Mouse (Mus musculus): ENCODE data around the gene Mmaa. TPM values are rescaled to one million over a fixed set of nuclear protein-coding genes. Genes with fewer than 3 reads are reported as not detected.

Mmaa gene
- polyA plus RNA-seq, 1 experiment from 2014 or later = 10.0 TPM

DNA sequence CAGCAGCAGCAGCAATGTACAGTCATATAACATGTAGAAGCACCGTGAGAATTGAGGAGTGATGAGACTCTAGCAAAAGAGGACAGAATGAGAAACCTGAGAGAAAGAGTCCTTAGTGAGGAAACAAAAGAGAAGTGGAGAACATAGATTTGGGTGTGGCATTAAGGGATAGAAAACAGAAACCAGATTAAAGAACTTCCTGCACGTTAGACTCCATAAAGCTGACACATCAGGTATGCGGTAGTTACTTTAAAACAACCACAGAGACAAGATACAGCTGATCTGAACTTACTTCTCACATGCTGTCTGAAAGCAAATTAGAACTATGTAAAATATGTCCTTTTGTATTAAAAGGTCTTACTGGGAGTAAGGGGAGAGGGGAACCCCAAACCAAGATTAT is 8.3 kb downstream of the Mmaa start:
- Histone ChIP-seq H3K9me3 (ENCODE audit: control insufficient read depth, low read length) (no peaks in the 10 kb centered on the region), H3K4me1 (replicated peaks; ENCODE audit: control insufficient read depth, insufficient read depth) (no peaks in the 10 kb centered on the region), H3K4me2 (replicated peaks; ENCODE audit: low read depth) (no peak overlapping the region), H3K27ac (replicated peaks) (no peak overlapping the region), H3K36me3 (ENCODE audit: control insufficient read depth, insufficient read depth, low read length) (no peaks in the 10 kb centered on the region), H3K27me3 (ENCODE audit: control insufficient read depth, insufficient read depth, low read length) (no peaks in the 10 kb centered on the region), H3K9ac (ENCODE audit: low read length) (no peak overlapping the region), H3K4me3 (ENCODE audit: low read depth, low read length) (no peak overlapping the region)
- no peak for ATAC-seq (ENCODE audit: low FRiP score, low TSS enrichment)
- WGBS = 73% methylated on average over 3 of the region's 3 CpGs
- TF ChIP-seq CTCF (IDR thresholded peaks at IDR 0.05; ENCODE audit: low read depth) (no peak), EP300 (optimal IDR thresholded peaks at IDR 0.05) (no peak)
- no peak for DNase-seq (ENCODE audit: low spot score)

DNA sequence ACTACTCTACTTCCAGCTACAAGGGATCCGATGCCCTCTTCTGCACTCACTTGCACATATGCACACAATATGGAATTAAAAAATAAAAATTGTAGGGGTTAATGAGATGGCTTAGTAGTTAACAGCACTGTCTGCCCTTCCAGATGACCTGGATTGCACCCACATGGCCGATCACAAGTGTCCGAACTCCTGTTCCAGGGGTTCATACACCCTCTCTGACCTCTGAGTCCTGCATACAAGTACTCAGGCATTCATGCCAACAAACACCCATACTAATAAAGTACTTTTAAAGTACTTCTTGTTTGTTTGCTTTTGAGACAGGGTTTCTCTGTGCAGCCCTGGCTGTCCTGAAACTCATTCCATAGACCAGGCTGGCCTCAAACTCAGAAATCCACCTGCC is 10.1 kb downstream of the Mmaa start:
- Histone ChIP-seq H3K9me3 (ENCODE audit: control insufficient read depth, low read length) (no peaks in the 10 kb centered on the region), H3K27me3 (ENCODE audit: control insufficient read depth, insufficient read depth, low read length) (no peaks in the 10 kb centered on the region), H3K36me3 (ENCODE audit: control insufficient read depth, insufficient read depth, low read length) (no peaks in the 10 kb centered on the region), H3K4me1 (replicated peaks; ENCODE audit: control insufficient read depth, insufficient read depth) (no peaks in the 10 kb centered on the region), H3K27ac (replicated peaks) (no peak overlapping the region), H3K4me3 (ENCODE audit: low read depth, low read length) (no peak overlapping the region), H3K9ac (ENCODE audit: low read length) (no peak overlapping the region), H3K4me2 (replicated peaks; ENCODE audit: low read depth) (no peak overlapping the region)
- TF ChIP-seq CTCF (IDR thresholded peaks at IDR 0.05; ENCODE audit: low read depth) (no peak), EP300 (optimal IDR thresholded peaks at IDR 0.05) (no peak)
- DNase-seq (ENCODE audit: low spot score) (no peak), ATAC-seq (ENCODE audit: low FRiP score, low TSS enrichment) (no peak)
- 99% methylated on average over 3 of the region's 3 CpGs for WGBS

DNA sequence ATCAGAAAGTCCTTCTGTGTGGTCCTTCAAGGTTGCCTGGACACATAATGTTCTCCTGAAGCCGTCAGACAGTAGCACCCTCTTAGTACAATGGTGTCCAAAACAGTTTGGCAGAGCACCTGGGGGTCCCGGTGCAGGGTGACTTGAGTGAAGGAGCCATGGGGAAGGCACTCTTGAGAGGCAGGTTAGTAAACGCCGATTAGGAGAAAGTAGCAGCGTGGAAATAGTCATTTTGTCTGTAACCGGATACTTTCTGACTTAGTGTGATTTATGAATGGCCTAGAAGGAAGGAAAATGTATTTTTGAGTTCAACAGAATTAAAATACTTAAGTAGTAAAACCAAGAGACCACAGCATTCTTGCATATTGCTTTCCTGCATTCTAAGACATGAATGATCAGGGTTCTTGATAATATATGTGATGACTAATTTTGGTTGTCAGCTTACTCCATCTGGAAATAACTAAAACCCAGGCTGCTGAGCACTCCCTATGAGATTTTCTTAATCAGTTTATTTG is 13.3 kb downstream of the Mmaa start:
- no peaks in the 10 kb centered on the region for H3K4me1 ChIP-seq (replicated peaks; ENCODE audit: control insufficient read depth, insufficient read depth)
- H3K27me3 ChIP-seq (ENCODE audit: control insufficient read depth, insufficient read depth, low read length) = no peaks in the 10 kb centered on the region
- H3K27ac ChIP-seq (replicated peaks) = no peak overlapping the region
- 59% methylated on average over 6 of the region's 6 CpGs for WGBS
- ATAC-seq (ENCODE audit: low FRiP score, low TSS enrichment) (no peak), DNase-seq (ENCODE audit: low spot score) (no peak)
- no peak overlapping the region for H3K4me2 ChIP-seq (replicated peaks; ENCODE audit: low read depth)
- no peaks in the 10 kb centered on the region for H3K36me3 ChIP-seq (ENCODE audit: control insufficient read depth, insufficient read depth, low read length)
- no peak overlapping the region for H3K4me3 ChIP-seq (ENCODE audit: low read depth, low read length)
- H3K9me3 ChIP-seq (ENCODE audit: control insufficient read depth, low read length) = no peaks in the 10 kb centered on the region
- H3K9ac ChIP-seq (ENCODE audit: low read length) = no peak overlapping the region
- no peak for TF ChIP-seq EP300 (optimal IDR thresholded peaks at IDR 0.05)
- no peak for TF ChIP-seq CTCF (IDR thresholded peaks at IDR 0.05; ENCODE audit: low read depth)

DNA sequence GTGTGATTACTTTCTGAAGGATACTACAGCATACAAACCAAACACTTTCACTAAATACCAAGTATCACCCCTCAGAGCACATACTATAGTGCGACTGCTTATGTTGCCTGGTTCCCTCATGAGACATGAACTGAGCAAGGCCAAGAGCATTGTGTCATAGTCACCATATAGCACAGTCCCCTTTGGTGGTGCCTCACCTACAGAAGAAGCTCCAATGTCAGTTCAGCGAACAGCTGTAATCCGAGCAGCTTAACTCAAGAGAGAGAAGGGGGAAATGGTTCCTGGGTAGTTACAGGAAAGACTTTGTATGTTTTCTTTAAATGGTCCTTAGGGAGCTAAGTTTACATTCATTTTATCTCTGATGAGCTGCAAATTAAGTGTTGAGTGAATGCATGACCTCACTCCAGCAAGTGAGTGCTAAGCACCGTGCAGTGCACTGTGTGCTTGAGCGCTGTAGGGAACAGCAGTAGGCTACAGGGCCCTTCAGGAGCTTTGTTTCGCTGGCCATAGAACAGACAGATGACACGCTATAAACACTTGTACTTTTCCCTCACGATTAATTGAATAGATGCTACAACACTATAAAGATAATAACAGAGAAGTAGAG is 17.4 kb downstream of the Mmaa start:
- no peaks in the 10 kb centered on the region for H3K27me3 ChIP-seq (ENCODE audit: control insufficient read depth, insufficient read depth, low read length)
- WGBS = 77% methylated on average over 8 of the region's 8 CpGs
- H3K27ac ChIP-seq (replicated peaks) = no peak overlapping the region
- H3K36me3 ChIP-seq (ENCODE audit: control insufficient read depth, insufficient read depth, low read length) = peaks cover 3% of the 10 kb centered on the region
- H3K9me3 ChIP-seq (ENCODE audit: control insufficient read depth, low read length) = no peaks in the 10 kb centered on the region
- no peak overlapping the region for H3K4me2 ChIP-seq (replicated peaks; ENCODE audit: low read depth)
- no peak for DNase-seq (ENCODE audit: low spot score)
- H3K4me1 ChIP-seq (replicated peaks; ENCODE audit: control insufficient read depth, insufficient read depth) = no peaks in the 10 kb centered on the region
- TF ChIP-seq CTCF (IDR thresholded peaks at IDR 0.05; ENCODE audit: low read depth) (no peak), EP300 (optimal IDR thresholded peaks at IDR 0.05) (no peak)
- no peak overlapping the region for H3K4me3 ChIP-seq (ENCODE audit: low read depth, low read length)
- no peak overlapping the region for H3K9ac ChIP-seq (ENCODE audit: low read length)
- ATAC-seq (ENCODE audit: low FRiP score, low TSS enrichment) = no peak

DNA sequence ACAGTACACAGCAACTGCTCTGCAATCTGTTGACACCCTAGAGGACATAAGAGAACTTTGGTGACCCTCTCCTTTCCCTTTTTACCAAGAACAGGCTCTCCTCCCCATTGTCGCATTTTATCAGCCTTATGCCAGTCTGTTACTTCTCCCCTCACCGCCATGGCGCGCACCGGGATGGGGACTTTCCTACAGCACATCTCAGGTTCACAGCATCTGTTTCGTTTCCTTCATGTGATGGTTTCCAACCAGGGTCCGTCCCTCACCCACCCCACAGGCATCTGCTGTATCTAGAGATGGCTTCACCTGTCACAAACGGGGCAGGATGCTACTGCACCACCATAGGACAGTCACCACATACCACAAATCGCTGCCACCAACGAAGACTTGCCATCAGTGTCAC is 19.8 kb downstream of the Mmaa start:
- Histone ChIP-seq H3K4me1 (replicated peaks; ENCODE audit: control insufficient read depth, insufficient read depth) (no peaks in the 10 kb centered on the region), H3K4me2 (replicated peaks; ENCODE audit: low read depth) (no peak overlapping the region), H3K4me3 (ENCODE audit: low read depth, low read length) (no peak overlapping the region), H3K36me3 (ENCODE audit: control insufficient read depth, insufficient read depth, low read length) (peaks cover 12% of the 10 kb centered on the region), H3K27ac (replicated peaks) (no peak overlapping the region), H3K9ac (ENCODE audit: low read length) (no peak overlapping the region), H3K9me3 (ENCODE audit: control insufficient read depth, low read length) (no peaks in the 10 kb centered on the region), H3K27me3 (ENCODE audit: control insufficient read depth, insufficient read depth, low read length) (no peaks in the 10 kb centered on the region)
- TF ChIP-seq CTCF (IDR thresholded peaks at IDR 0.05; ENCODE audit: low read depth) (no peak), EP300 (optimal IDR thresholded peaks at IDR 0.05) (no peak)
- WGBS = 95% methylated on average over 10 of the region's 10 CpGs
- no peak for ATAC-seq (ENCODE audit: low FRiP score, low TSS enrichment)
- DNase-seq (ENCODE audit: low spot score) = no peak

DNA sequence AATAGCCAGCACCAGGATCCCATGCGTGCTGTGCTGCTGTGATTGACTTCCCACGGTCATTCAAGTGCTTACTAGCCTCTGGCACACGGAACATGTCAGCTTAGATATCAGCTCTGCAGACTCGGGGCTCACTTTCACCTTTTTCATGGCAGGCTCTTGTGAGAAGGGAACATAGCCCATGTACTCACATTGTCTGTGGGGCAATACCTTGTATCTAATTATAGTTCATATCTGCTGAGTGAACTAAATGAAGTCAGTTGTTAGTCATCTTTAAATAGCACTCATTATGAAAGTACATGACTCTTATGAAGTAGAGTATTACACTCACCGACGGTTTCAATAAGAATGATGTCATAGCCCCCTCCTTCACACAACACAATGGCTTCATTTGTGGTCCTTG is 21.0 kb downstream of the Mmaa start:
- no peak overlapping the region for H3K4me2 ChIP-seq (replicated peaks; ENCODE audit: low read depth)
- ATAC-seq (ENCODE audit: low FRiP score, low TSS enrichment) = no peak

More for the DNA sequence above, 21.0 kb downstream of the Mmaa start:
- Histone ChIP-seq H3K27ac (replicated peaks) (no peak overlapping the region), H3K4me3 (ENCODE audit: low read depth, low read length) (no peak overlapping the region), H3K27me3 (ENCODE audit: control insufficient read depth, insufficient read depth, low read length) (no peaks in the 10 kb centered on the region), H3K36me3 (ENCODE audit: control insufficient read depth, insufficient read depth, low read length) (peaks cover 12% of the 10 kb centered on the region), H3K4me1 (replicated peaks; ENCODE audit: control insufficient read depth, insufficient read depth) (no peaks in the 10 kb centered on the region), H3K9ac (ENCODE audit: low read length) (no peak overlapping the region), H3K9me3 (ENCODE audit: control insufficient read depth, low read length) (no peaks in the 10 kb centered on the region)
- no peak for DNase-seq (ENCODE audit: low spot score)
- no peak for TF ChIP-seq EP300 (optimal IDR thresholded peaks at IDR 0.05)
- TF ChIP-seq CTCF (IDR thresholded peaks at IDR 0.05; ENCODE audit: low read depth) = no peak
- 83% methylated on average over 6 of the region's 6 CpGs for WGBS
